Mouse (Mus musculus) heart, postnatal 0 days (tissue): ENCODE data around the gene Syt3.

ENCODE experiments used
- CTCF ChIP-seq: IDR thresholded peaks from 2 replicates; pipeline ENCODE4 v1.5.1; 2016; ENCODE audit warnings: antibody characterized with exemption, control low read depth, low read depth
- EP300 ChIP-seq: IDR thresholded peaks from 2 replicates; pipeline ENCODE4 v1.6.1; 2016; ENCODE audit warnings: antibody characterized with exemption, low read depth

DNA sequence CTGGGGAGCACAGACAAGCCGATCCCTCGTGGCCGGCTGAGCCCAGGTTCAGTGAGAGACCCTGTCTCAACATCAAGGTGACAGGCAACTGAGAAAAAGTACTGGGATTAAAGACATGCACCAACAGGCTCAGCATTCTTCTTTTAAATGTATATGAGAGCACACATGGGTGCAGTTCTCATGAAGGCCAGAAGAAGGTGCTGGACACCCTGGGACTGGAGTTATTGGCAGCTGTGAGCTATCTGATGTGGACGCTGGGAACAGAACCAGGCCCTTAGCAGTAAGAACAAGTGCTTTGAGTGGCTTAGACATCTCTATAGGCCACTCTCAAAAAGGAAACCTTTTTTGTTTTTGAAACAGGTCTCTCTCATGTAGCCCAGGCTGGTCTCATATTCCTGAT lies 27.2 kb downstream of the Syt3 start:
- TF ChIP-seq CTCF (no peak), EP300 (no peak)
